Mouse (Mus musculus) lung, postnatal 10 days (tissue): Measurements from ENCODE around the gene Hspg2.
A peak's percentile ranks its signal among the peaks of the same experiment; 100 is the strongest.

Experiments
- DNase-seq: peaks from one replicate; pipeline ENCODE4 v3.0.0; 2021

The Hspg2 gene

DNA sequence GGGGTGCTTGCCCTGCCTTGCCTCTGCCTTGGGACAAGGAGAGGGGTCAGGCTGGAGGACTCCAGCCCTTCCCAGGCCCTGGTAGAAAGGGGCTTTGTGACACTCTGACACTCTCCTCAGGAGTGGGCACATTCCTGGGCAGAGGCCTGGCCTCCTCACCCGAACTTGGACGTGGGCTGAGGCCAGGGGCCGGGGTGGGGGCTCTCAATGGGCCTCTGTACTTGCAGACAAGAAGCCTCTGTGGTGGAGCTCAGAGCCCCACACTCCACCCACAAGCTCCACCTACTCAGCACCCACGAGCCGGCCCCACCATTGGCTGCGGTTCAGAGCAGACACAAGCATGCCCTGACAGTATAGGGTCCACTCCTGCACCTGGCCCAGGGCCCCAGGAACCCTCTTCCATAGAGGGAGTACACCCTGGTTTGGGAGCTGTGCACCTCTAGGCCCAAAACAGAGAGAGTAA is 35.0 kb downstream of the Hspg2 start:
- no peak for DNase-seq

DNA sequence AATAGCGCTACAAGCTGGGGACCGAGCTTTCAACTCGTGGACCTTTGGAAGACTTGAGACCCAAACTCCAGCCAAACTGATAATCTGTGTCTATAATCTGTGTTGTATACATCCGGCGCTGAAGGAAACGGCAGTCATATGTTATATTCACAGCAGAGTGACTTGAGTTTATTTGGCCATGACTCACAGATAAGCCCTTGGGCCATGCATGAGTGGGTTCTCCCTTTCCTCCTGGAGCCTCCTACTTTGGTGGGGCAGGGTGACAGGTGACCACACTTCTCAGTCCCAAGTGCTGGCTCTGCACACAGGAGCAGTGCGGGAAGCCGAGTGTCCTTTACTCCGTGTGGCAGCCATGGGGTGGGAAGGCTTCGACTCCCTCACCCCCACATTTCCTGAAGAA is 38.1 kb downstream of the Hspg2 start:
- DNase-seq: no peak

DNA sequence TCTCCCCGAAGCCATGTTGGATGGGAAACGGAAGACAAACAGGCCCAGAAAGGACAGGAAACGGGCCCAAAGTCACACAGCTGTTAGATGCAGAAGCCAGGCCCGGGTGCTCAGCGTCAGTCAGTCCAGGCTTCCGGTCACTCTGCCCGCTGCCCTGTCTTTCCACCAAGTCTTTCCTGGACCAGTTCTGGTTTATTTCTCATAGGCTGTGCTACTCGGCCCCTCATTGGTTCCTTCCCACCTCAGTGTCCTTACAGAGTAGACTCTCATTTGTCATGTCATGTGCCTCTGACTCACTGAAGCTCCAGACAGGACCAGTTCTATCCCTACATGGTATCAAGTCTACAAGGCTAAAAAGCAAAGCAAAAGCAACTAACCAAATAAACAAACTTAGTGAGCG is 41.0 kb downstream of the Hspg2 start:
- no peak for DNase-seq

DNA sequence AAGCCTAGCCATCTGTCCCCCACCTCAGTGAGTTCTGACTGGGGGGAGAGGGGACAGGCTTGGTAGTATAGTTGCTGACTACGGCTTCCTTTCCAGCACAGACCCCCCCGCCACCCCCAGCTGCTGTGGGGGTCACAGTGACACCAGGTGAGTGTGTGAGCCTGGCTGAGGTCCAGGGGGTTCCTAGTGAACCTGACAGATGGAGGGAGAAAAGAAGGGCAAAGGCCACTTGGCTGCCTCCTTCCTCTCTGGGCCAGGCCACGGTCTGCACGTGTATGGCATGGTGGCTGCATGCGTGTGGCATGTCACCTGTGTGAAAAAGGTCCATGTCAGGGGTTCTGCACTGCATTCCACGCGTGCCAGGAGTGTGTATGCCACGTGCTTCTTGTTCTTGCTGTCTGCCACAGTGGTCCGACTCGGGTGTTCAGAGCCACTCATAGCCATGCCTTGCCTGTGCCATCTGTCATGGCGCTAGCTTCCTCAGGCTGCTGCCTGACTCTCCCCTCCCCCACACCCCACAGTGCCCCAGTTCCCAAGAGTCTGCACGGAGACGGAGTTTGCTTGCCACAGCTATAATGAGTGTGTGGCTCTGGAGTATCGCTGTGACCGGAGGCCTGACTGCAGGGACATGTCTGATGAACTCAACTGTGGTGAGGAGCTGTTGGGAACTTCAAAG is 41.6 kb downstream of the Hspg2 start:
- DNase-seq: no peak

DNA sequence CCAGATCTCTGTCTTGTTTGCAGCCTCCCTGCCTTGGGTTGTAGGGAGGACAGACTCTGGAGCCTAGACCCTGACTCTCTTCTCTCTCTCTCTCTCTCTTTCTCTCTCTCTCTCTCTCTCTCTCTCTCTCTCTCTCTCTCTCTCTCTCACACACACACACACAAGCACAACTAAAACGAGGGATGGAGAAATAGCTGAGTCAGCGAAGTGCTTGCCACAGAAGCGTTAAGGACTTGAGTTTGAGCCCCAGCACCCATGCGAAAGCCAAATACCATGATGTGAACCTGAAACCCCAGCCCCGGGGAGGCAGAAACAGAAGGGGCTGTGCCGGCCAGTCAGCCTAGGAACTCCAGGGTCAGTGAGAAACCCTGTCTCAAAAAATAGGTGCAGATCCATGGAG is 44.3 kb downstream of the Hspg2 start:
- no peak for DNase-seq

DNA sequence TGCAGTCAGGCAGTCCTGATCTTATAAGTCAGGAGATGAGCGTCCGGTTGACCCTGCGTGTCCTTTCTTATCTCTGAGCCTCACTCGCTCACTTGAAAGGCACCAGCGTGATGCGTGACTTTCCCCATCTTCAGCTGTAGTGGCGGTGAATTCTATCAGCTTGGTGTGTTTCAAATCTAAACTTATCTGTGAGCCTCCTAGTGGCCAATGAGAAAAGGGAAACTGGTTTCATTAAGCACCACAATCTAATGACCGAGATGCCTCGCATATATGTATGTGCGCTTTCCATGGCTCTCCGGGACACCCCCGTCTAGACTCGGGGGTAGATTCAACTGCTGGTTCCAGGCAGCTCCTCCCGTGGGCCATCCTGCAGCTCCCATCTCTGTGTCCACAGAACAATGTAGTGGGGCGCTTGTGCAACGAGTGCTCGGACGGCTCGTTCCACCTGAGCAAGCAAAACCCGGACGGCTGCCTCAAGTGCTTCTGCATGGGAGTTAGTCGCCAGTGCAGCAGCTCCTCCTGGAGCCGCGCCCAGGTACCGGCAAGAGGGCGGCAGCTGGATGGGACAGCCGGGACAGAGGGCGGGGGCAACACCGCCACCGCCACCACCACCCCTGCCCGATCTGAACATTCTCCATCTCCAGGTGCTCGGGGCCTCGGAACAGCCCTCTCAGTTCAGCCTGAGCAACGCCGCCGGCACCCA is 49.6 kb downstream of the Hspg2 start:
- DNase-seq: no peak

DNA sequence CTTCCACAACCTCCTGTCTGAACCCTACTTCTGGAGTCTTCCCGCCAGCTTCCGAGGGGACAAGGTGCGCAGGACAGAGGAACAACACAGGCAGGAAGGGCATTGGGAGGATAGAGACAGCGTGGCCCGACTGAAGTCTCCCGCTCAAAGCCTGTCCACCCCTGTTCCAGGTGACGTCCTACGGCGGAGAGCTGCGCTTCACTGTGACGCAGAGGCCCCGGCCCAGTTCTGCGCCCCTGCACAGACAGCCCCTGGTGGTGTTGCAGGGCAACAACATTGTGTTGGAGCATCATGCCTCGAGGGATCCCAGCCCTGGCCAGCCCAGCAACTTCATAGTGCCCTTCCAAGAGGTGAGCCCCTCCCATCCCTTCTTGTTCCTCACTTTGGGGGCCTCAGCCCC is 50.2 kb downstream of the Hspg2 start:
- no peak for DNase-seq

DNA sequence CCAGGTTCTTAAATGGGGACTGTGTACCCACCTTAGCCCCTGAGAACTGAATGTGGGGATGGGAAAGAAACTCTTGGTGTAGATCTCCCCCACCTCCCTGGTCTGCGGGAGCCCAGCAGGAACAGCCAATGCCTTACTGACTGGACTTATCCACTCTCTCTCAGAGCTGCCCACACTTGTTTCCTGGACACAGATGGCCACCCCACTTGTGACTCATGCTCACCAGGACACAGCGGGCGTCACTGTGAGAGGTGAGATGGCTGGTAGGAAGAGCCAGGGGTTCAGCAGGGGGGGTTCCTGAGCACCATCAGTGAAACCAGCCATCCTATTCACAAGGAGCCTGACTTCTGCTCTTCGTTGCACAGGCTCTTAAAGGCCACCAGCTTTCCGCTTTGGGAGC is 51.8 kb downstream of the Hspg2 start:
- no peak for DNase-seq

DNA sequence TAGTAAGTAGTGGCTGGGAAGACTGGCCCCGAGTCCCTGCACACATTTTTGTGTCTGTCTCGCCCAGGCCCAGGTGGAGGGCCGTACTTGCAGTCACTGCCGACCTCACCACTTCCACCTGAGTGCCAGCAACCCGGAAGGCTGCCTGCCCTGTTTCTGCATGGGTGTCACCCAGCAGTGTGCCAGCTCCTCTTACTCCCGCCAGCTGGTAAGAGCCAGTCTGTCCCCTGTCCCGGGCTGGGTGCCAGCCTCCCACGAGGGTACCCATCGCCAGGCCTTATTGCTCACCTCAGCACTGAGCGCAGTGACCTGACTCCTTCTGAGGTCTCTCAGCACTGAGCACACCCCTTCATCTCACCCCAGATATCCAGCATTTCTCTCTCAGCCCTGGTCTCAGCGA is 53.4 kb downstream of the Hspg2 start:
- DNase-seq: no peak

DNA sequence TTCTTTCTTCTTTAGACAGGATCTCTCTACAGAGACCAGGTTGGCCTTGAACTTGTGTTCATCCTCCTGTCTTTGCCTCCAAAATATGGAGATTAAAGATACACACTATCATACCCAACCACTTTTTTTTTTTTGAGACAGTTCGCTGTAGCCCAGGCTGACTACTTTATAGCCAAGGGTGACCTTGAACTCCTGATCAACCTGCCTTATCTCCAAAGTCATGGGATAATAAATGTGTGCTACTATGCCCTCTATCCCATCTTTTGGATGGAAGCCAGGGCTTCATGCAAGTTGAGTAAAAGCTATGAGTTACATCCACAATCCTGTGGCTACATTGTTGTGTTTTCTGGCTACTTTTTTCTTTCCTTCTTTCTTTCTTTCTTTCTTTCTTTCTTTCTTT is 56.9 kb downstream of the Hspg2 start:
- no peak for DNase-seq

DNA sequence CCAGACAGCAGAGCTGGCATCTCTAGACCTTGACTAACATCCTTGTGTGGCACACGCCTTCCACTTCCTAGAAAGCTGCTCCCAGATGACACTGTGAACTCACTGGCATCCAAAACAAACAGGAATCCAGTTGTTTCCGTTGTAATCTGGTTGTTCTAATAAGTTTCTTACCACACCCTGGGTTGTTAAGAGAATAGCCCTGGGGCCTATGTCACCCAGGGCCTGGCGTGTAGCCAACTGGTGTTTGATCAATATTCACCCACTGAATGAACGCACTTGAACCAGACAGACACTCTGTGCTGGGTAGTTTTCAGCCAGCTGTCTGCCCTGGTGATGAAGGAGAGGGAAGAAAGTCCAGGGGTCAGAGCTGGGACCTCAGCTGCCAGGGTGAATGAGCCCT is 58.8 kb downstream of the Hspg2 start:
- peak; percentile 40 for DNase-seq

DNA sequence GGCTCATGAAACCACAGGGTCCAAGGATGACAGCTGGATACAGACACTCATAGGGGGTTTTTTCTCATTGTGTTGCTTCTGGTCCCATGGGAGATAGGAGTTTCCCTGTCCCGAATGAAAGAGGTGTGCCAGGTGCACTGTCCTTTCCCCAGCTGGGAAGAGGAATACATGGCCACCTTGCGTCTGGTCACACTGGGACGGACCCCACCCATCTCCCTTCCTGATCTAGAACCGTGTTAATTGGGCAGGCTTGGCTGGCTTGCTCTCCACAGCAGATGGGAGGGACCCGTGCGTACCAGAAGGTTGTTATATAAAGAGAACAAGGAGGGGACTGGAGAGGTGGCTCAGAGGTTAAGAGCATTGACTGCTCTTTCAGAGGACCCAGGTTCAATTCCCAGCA is 59.3 kb downstream of the Hspg2 start:
- no peak for DNase-seq

DNA sequence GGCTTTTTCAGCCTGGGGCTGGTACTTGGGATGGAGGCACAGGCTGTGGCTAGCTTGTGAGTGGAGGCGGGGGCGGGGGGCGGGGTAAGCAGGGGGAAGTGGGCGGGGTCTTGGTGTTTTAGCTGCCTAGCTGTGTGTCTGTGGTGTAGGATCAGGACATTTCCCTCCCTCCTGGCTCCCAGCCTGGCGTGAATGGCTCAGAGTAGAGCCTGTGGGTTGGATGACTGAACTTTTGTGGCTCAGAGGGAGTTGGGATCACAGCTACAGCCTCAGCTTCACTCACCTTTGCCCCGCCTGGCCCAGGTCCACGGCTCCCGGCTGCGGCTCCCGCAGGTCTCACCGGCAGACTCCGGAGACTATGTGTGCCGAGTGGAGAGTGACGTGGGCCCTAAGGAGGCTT is 71.8 kb downstream of the Hspg2 start:
- no peak for DNase-seq

DNA sequence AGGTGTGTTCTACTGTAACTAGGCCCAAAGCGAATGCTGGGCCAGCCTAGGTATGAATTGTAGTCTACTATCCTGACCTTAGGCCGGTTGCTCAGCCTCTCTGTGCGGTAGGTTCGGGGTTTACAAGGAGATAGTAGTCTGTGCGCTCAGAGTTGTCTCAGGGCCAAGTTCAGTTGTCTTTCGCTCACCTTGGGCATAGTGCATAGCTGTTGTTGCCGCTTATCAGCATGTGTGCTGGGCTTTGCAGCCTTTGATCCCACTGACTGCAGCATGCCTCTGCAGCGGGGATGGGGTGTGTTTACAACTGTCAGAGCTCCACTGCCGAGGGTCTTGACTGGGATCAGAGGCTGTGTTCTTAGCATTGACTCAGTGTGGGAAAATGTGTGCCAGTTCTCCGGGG is 74.4 kb downstream of the Hspg2 start:
- DNase-seq: no peak

DNA sequence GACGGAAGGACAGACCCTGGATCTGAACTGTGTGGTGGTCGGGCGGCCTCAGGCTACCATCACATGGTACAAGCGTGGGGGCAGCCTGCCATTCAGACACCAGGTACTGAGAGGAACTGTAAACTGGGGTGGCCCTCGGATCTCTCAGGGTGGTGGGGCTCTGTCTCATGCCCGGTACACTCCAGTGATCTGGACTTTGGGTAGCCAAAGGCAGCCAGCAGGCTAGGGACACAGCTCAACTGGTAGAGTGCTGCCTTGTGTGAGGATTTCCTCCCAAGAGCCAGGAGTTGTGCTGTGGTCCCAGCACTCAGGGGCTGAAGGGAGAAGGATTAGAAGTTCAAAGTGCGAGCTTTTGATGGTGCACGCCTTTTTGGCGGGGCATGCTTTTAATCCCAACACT is 77.0 kb downstream of the Hspg2 start:
- no peak for DNase-seq

DNA sequence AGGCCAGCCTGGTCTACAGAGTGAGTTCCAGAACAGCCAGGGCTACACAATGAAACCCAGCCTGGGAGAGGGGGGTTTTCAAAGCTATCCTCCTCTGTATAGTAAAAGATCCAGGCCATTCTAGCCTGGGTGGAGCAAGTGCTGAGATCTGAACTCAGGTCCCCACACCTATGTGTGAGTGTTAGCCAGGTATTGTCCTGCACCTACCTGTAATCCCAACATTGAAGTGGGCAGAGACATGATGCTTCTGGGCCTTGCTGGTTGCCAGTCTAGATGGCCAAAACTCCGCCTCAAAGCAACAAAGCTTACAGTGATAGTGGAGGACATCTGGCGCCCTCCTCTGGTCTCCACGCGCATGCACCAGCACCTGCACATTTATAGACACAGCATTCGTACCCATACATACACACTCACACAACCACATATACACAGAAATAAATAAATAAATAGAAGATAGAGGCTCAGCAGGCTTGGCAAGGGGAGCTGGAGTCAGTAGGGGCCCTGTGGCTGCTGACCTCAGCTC is 77.5 kb downstream of the Hspg2 start:
- peak; percentile 66 for DNase-seq

DNA sequence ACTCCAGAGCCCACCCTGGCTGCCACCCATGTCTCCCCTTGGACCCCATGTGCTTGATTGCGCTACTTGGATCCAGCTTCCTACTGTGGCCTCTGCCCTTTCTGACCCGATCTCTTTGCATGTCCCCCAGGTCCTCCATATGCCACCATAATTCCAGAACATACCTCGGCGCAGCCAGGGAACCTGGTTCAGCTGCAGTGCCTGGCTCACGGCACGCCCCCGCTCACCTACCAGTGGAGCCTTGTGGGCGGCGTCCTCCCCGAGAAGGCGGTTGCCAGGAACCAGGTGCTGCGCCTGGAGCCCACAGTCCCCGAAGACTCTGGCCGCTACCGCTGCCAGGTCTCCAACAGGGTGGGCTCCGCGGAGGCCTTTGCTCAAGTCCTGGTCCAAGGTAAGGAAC is 84.9 kb downstream of the Hspg2 start:
- DNase-seq: no peak

DNA sequence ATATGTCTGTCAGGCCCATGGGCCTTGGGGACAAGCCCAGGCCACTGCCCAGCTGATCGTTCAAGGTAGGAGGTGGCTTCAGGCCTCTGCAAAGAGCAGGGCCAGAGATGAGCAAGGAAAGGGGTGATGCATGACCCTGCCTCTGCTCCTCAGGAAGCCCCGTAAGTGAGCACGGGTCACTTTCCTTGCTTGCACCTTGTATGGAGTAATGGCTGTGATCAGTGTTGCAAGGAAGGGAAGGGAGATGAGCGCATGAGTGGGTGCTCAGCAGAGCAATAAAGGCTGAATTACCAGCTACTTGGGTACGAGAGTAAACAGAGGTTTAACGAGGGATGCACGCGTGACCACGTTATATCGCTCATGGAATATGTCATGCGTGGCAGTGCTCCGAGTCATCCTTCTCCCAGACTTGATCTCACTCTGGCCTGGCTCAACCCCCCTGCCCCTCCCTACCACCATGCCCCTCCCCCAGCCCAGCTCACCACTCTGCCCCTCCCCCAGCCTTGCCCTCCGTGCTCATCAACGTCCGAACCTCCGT is 88.2 kb downstream of the Hspg2 start:
- no peak for DNase-seq

DNA sequence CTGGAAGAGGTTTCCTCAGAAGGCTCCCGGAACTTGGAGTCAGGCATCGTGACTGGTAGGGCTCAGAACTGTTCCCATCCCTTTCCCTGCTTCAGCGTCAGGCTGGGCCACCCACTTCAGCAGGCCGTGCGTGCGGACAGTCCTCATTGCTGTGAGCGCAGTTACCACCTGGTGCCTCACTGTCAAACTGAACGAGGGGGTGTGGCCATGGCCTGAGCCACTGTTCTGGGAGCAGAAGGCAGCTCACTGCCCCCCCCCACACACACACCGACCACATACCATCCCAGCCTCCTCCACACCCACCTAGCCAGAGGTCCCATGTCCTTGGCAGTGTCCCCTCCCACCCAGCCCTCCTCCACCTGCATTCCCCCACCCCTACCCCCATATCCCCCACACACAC is 101.3 kb downstream of the Hspg2 start:
- DNase-seq: no peak

DNA sequence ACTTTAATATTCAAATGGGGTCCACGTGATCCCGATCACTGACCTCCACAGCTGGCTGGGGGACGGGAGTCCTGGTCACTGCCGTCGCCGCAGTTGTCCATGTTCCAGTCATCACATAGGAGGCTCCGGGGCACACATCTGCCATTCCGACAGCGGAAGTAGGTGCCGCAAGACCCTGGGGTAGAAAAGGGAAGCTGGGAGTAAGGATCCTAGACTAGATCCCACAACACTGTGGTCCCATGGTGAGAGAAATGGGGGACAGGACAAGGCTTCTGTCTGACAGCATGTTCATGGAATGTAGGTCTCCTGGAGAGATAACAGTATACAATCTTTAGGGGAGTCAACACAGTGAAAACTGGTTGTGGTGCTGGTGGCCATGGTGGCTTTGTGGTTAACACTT is 105.9 kb downstream of the Hspg2 start, which contains the start of gene Ldlrad2:
Ldlrad2 (minus strand) TSS at position 101 of the 400 bp plus-strand sequence.
- no peak for DNase-seq

DNA sequence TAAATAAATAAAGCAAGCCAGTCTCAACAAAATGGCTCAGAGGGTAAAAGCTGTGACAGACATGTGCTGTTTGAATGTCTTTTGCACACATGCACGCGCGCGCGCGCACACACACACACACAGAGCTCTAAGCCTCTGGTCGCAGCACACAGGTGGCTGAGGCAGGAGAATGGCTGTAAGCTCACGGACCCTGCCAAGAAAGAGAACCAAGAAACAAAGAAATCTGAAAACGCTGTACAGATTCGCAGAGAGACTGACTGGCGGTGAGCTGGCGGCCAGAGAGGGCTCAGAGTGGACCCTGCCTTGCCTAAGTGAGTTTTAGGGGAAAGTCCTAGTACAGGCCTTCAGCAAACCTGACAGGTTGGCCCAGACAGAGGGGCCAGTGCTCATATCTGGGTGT is 108.9 kb downstream of the Hspg2 start:
- DNase-seq: no peak

DNA sequence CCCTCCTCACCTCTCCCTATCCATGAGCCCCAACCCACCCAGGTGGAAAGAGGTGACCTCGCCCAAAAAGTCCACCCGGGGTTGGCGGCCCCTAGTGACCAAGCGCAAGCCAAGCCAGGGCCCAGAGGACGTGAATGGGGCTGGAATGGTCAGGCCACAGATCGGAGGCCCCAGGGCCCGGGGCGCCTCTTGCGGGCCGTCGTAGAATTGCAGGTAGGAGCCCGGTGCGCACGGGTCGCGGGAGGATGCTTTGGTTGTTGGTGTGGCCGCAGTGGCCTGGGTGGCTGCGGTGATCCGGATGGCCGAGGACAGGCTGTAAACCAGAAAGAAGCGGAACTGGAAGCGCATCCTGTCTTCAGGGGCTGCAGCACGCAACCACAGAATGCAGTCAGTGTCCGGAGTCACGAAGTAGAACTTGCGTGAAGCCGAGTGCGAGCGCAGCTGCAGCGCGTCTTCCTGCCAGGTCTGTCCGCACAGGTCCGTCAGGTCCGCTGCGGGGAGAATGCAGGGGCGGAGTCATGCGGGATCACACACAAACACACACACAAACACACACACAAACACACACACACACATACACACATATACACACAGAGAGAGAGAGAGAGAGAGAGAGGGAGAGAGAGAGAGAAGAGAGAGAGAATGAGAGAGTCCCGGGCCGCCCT is 109.7 kb downstream of the Hspg2 start:
- peak; percentile 70 for DNase-seq

DNA sequence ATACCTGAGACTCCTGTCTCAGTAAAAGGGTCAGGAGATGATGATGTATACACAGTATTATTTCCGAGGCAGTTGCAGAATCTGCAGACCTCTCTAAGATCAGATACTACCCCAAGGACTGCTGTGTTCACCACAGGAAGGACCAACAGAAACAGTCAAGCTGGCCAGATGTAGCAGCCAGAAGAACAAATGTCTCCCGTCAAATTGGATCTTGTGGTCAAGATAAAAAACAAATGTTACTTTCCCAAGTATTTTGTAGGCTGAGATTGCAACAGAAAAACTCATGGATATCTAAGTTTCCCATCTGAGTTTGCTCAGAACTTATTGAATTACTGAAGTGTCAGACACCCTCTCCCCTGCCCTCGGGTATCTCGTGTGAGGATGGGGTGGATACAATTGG is 111.2 kb downstream of the Hspg2 start:
- peak; percentile 32 for DNase-seq

DNA sequence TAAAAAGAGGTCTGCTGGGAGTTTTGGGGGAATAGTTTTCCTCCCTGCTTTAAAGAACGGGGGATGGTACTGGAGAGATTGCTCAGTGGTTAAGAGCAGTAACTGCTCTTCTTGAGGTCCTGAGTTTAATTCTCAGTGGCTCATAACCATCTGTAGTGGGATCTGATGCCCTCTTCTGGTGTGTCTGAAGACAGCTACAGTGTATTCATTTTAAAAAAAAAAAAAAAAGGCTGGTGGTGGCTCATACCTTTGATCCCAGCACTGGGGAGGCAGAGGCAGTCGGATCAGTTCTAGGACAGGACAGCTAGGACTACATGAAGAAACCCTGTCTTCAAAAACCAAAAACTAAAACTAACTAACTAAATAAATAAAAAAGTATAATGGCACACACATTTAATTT is 111.7 kb downstream of the Hspg2 start:
- no peak for DNase-seq
